Mouse (Mus musculus): Measurements from ENCODE around the gene Olfr111. TPM values are rescaled to one million over a fixed set of nuclear protein-coding genes. Genes with fewer than 3 reads are reported as not detected.

Olfr111 gene
- total and polyA plus RNA-seq, 3 experiments, result not detected

GRCm38 (mm10) chr17:37569351-37569750 lies 61.5 kb downstream of the Olfr111 start, which contains the start of gene Olfr112:
Gene Olfr112 (minus strand): TSS chr17:37569451.
- Histone ChIP-seq H3K9ac (ENCODE audit: control insufficient read depth, low read depth, low read length, poor library complexity, severe bottlenecking) (no peak within 1 kb of the TSS), H3K27me3 (ENCODE audit: control insufficient read depth in 1 of 2, insufficient read depth in 2 of 2, low read length in 2 of 2) (no peaks in the 10 kb centered on the region), H3K9me3 (replicated peaks; ENCODE audit: insufficient read depth, low read length) (no peaks in the 10 kb centered on the region), H3K4me3 (ENCODE audit: control insufficient read depth in 1 of 2, insufficient read depth in 1 of 2, low read depth in 2 of 2, low read length in 2 of 2) (peak within 1 kb of the TSS in 1 of 2 experiments; percentile 35; a peak in 1 of 4 replicates), H3K36me3 (ENCODE audit: control insufficient read depth in 1 of 2, insufficient read depth in 2 of 2, low read length in 2 of 2) (no peaks in the 10 kb centered on the region), H3K79me2 (ENCODE audit: control insufficient read depth, insufficient read depth, low read length, poor library complexity) (no peaks in the 10 kb centered on the region), H3K27ac (ENCODE audit: control insufficient read depth, low read depth, low read length) (no peak within 1 kb of the TSS), H3K4me1 (ENCODE audit: control insufficient read depth in 1 of 2, insufficient read depth in 2 of 2, low read length in 2 of 2) (no peaks in the 10 kb centered on the region)
- TF ChIP-seq ZKSCAN1 (IDR thresholded peaks at IDR 0.05; ENCODE audit: low read depth, low read length) (no peak), CTCF (IDR thresholded peaks at IDR 0.05 in 2 of 3, conservative IDR thresholded peaks at IDR 0.05 in 1 of 3; ENCODE audit: control insufficient read depth in 1 of 3, insufficient read depth in 1 of 3, low read depth in 2 of 3, low read length in 3 of 3, poor library complexity in 1 of 3, severe bottlenecking in 1 of 3) (no peak), CHD2 (IDR thresholded peaks at IDR 0.05; ENCODE audit: low read length) (no peak), ETS1 (IDR thresholded peaks at IDR 0.05; ENCODE audit: low read depth, low read length) (no peak), NELFE (IDR thresholded peaks at IDR 0.05; ENCODE audit: low read depth, low read length) (no peak), SMC3 (IDR thresholded peaks at IDR 0.05; ENCODE audit: low read depth, low read length) (no peak), NRF1 (IDR thresholded peaks at IDR 0.05; ENCODE audit: insufficient read depth, low read depth, low read length, poor library complexity, severe bottlenecking) (no peak), MAZ (IDR thresholded peaks at IDR 0.05; ENCODE audit: low read depth, low read length) (no peak), MYC (IDR thresholded peaks at IDR 0.05; ENCODE audit: low read depth, low read length) (no peak), GATA1 (IDR thresholded peaks at IDR 0.05; ENCODE audit: low read depth, low read length) (no peak), ZMIZ1 (IDR thresholded peaks at IDR 0.05; ENCODE audit: low read depth, low read length) (no peak)
- no peak for DNase-seq (ENCODE audit: low read depth, low spot score)

GRCm38 (mm10) chr17:37577563-37577962 lies 69.7 kb downstream of the Olfr111 start, which contains the start of gene Olfr113:
Gene Olfr113 (minus strand): TSS chr17:37577663.
- no peak within 1 kb of the TSS for H3K9ac ChIP-seq (ENCODE audit: control insufficient read depth, low read depth, low read length, poor library complexity, severe bottlenecking)
- H3K36me3 ChIP-seq (ENCODE audit: control insufficient read depth in 1 of 2, insufficient read depth in 2 of 2, low read length in 2 of 2), result no peaks in the 10 kb centered on the region
- DNase-seq (ENCODE audit: low read depth, low spot score), result no peak
- no peak within 1 kb of the TSS for H3K4me3 ChIP-seq (ENCODE audit: control insufficient read depth in 1 of 2, insufficient read depth in 1 of 2, low read depth in 2 of 2, low read length in 2 of 2)
- no peaks in the 10 kb centered on the region for H3K9me3 ChIP-seq (replicated peaks; ENCODE audit: insufficient read depth, low read length)
- H3K27ac ChIP-seq (ENCODE audit: control insufficient read depth, low read depth, low read length), result no peak within 1 kb of the TSS
- no peaks in the 10 kb centered on the region for H3K27me3 ChIP-seq (ENCODE audit: control insufficient read depth in 1 of 2, insufficient read depth in 2 of 2, low read length in 2 of 2)
- TF ChIP-seq CHD1 (IDR thresholded peaks at IDR 0.05; ENCODE audit: low read depth, low read length) (no peak), ZC3H11A (IDR thresholded peaks at IDR 0.05; ENCODE audit: low read depth, low read length) (no peak), MXI1 (IDR thresholded peaks at IDR 0.05; ENCODE audit: low read depth, low read length) (no peak), JUND (IDR thresholded peaks at IDR 0.05; ENCODE audit: low read depth, low read length) (no peak), MAZ (IDR thresholded peaks at IDR 0.05; ENCODE audit: low read depth, low read length) (no peak), CTCF (IDR thresholded peaks at IDR 0.05 in 2 of 3, conservative IDR thresholded peaks at IDR 0.05 in 1 of 3; ENCODE audit: control insufficient read depth in 1 of 3, insufficient read depth in 1 of 3, low read depth in 2 of 3, low read length in 3 of 3, poor library complexity in 1 of 3, severe bottlenecking in 1 of 3) (no peak), SMC3 (IDR thresholded peaks at IDR 0.05; ENCODE audit: low read depth, low read length) (no peak)
- H3K79me2 ChIP-seq (ENCODE audit: control insufficient read depth, insufficient read depth, low read length, poor library complexity), result no peaks in the 10 kb centered on the region
- no peaks in the 10 kb centered on the region for H3K4me1 ChIP-seq (ENCODE audit: control insufficient read depth in 1 of 2, insufficient read depth in 2 of 2, low read length in 2 of 2)

Other genes starting within 250 kb of the Olfr111 start
- not detected in 2 replicates for gene Olfr98, start 244.3 kb upstream of the Olfr111 start, total RNA-seq (2012; rRNA removed)
- gene Olfr98, start 244.3 kb upstream of the Olfr111 start, polyA plus RNA-seq (2012; ENCODE audit: insufficient read depth in 1 of 2, insufficient read length in 2 of 2, low read depth in 1 of 2, low replicate concordance in 2 of 2, missing spikeins in 1 of 2), result not detected
- gene H2-M3, start 237.8 kb upstream of the Olfr111 start, total RNA-seq (2012; rRNA removed), result 4.6 and 4.7 TPM in 2 replicates
- gene H2-M3, start 237.8 kb upstream of the Olfr111 start, polyA plus RNA-seq (2012; ENCODE audit: insufficient read depth in 1 of 2, insufficient read length in 2 of 2, low read depth in 1 of 2, low replicate concordance in 2 of 2, missing spikeins in 1 of 2), result 1 to 10 TPM in 1 of 2 experiments, not detected in 1; 1.1 TPM
- gene Olfr99, start 224.6 kb upstream of the Olfr111 start, total RNA-seq (2012; rRNA removed), result not detected in 2 replicates
- not detected for gene Olfr99, start 224.6 kb upstream of the Olfr111 start, polyA plus RNA-seq (2012; ENCODE audit: insufficient read depth in 1 of 2, insufficient read length in 2 of 2, low read depth in 1 of 2, low replicate concordance in 2 of 2, missing spikeins in 1 of 2)
- not detected in 2 replicates for gene Olfr101, start 203.7 kb upstream of the Olfr111 start, total RNA-seq (2012; rRNA removed)
- not detected for gene Olfr101, start 203.7 kb upstream of the Olfr111 start, polyA plus RNA-seq (2012; ENCODE audit: insufficient read depth in 1 of 2, insufficient read length in 2 of 2, low read depth in 1 of 2, low replicate concordance in 2 of 2, missing spikeins in 1 of 2)
- gene Olfr102, start 191.0 kb upstream of the Olfr111 start, total RNA-seq (2012; rRNA removed), result not detected in 2 replicates
- not detected for gene Olfr102, start 191.0 kb upstream of the Olfr111 start, polyA plus RNA-seq (2012; ENCODE audit: insufficient read depth in 1 of 2, insufficient read length in 2 of 2, low read depth in 1 of 2, low replicate concordance in 2 of 2, missing spikeins in 1 of 2)
- not detected in 2 replicates for gene Olfr103, start 168.3 kb upstream of the Olfr111 start, total RNA-seq (2012; rRNA removed)
- not detected for gene Olfr103, start 168.3 kb upstream of the Olfr111 start, polyA plus RNA-seq (2012; ENCODE audit: insufficient read depth in 1 of 2, insufficient read length in 2 of 2, low read depth in 1 of 2, low replicate concordance in 2 of 2, missing spikeins in 1 of 2)
- gene Olfr104-ps, start 148.4 kb upstream of the Olfr111 start, total RNA-seq (2012; rRNA removed), result not detected in 2 replicates
- not detected for gene Olfr104-ps, start 148.4 kb upstream of the Olfr111 start, polyA plus RNA-seq (2012; ENCODE audit: insufficient read depth in 1 of 2, insufficient read length in 2 of 2, low read depth in 1 of 2, low replicate concordance in 2 of 2, missing spikeins in 1 of 2)
- not detected in 2 replicates for gene Olfr105-ps, start 129.0 kb upstream of the Olfr111 start, total RNA-seq (2012; rRNA removed)
- gene Olfr105-ps, start 129.0 kb upstream of the Olfr111 start, polyA plus RNA-seq (2012; ENCODE audit: insufficient read depth in 1 of 2, insufficient read length in 2 of 2, low read depth in 1 of 2, low replicate concordance in 2 of 2, missing spikeins in 1 of 2), result not detected
- gene Olfr106-ps, start 117.6 kb upstream of the Olfr111 start, total RNA-seq (2012; rRNA removed), result not detected in 2 replicates
- not detected for gene Olfr106-ps, start 117.6 kb upstream of the Olfr111 start, polyA plus RNA-seq (2012; ENCODE audit: insufficient read depth in 1 of 2, insufficient read length in 2 of 2, low read depth in 1 of 2, low replicate concordance in 2 of 2, missing spikeins in 1 of 2)
- gene Olfr107, start 108.8 kb upstream of the Olfr111 start, total RNA-seq (2012; rRNA removed), result not detected in 2 replicates
- not detected for gene Olfr107, start 108.8 kb upstream of the Olfr111 start, polyA plus RNA-seq (2012; ENCODE audit: insufficient read depth in 1 of 2, insufficient read length in 2 of 2, low read depth in 1 of 2, low replicate concordance in 2 of 2, missing spikeins in 1 of 2)
- gene Olfr108, start 62.5 kb upstream of the Olfr111 start, total RNA-seq (2012; rRNA removed), result not detected in 2 replicates
- not detected for gene Olfr108, start 62.5 kb upstream of the Olfr111 start, polyA plus RNA-seq (2012; ENCODE audit: insufficient read depth in 1 of 2, insufficient read length in 2 of 2, low read depth in 1 of 2, low replicate concordance in 2 of 2, missing spikeins in 1 of 2)
- gene Olfr109, start 49.1 kb upstream of the Olfr111 start, total RNA-seq (2012; rRNA removed), result not detected in 2 replicates
- gene Olfr109, start 49.1 kb upstream of the Olfr111 start, polyA plus RNA-seq (2012; ENCODE audit: insufficient read depth in 1 of 2, insufficient read length in 2 of 2, low read depth in 1 of 2, low replicate concordance in 2 of 2, missing spikeins in 1 of 2), result not detected
- not detected in 2 replicates for gene H2-M2, start 24.5 kb upstream of the Olfr111 start, total RNA-seq (2012; rRNA removed)
- under 1 TPM in 1 of 2 experiments, not detected in 1; 0.88 TPM for gene H2-M2, start 24.5 kb upstream of the Olfr111 start, polyA plus RNA-seq (2012; ENCODE audit: insufficient read depth in 1 of 2, insufficient read length in 2 of 2, low read depth in 1 of 2, low replicate concordance in 2 of 2, missing spikeins in 1 of 2)
- gene Olfr110, start 15.6 kb upstream of the Olfr111 start, total RNA-seq (2012; rRNA removed), result not detected in 2 replicates
- gene Olfr110, start 15.6 kb upstream of the Olfr111 start, polyA plus RNA-seq (2012; ENCODE audit: insufficient read depth in 1 of 2, insufficient read length in 2 of 2, low read depth in 1 of 2, low replicate concordance in 2 of 2, missing spikeins in 1 of 2), result not detected
- gene Olfr112, start 61.4 kb downstream of the Olfr111 start, total RNA-seq (2012; rRNA removed), result not detected in 2 replicates
- not detected for gene Olfr112, start 61.4 kb downstream of the Olfr111 start, polyA plus RNA-seq (2012; ENCODE audit: insufficient read depth in 1 of 2, insufficient read length in 2 of 2, low read depth in 1 of 2, low replicate concordance in 2 of 2, missing spikeins in 1 of 2)
- gene Olfr113, start 69.6 kb downstream of the Olfr111 start, total RNA-seq (2012; rRNA removed), result not detected in 2 replicates
- not detected for gene Olfr113, start 69.6 kb downstream of the Olfr111 start, polyA plus RNA-seq (2012; ENCODE audit: insufficient read depth in 1 of 2, insufficient read length in 2 of 2, low read depth in 1 of 2, low replicate concordance in 2 of 2, missing spikeins in 1 of 2)
- not detected in 2 replicates for gene Olfr114, start 84.7 kb downstream of the Olfr111 start, total RNA-seq (2012; rRNA removed)
- gene Olfr114, start 84.7 kb downstream of the Olfr111 start, polyA plus RNA-seq (2012; ENCODE audit: insufficient read depth in 1 of 2, insufficient read length in 2 of 2, low read depth in 1 of 2, low replicate concordance in 2 of 2, missing spikeins in 1 of 2), result not detected
- gene Olfr115, start 119.1 kb downstream of the Olfr111 start, total RNA-seq (2012; rRNA removed), result not detected in 2 replicates
- not detected for gene Olfr115, start 119.1 kb downstream of the Olfr111 start, polyA plus RNA-seq (2012; ENCODE audit: insufficient read depth in 1 of 2, insufficient read length in 2 of 2, low read depth in 1 of 2, low replicate concordance in 2 of 2, missing spikeins in 1 of 2)
- not detected in 2 replicates for gene Olfr116, start 119.2 kb downstream of the Olfr111 start, total RNA-seq (2012; rRNA removed)
- not detected for gene Olfr116, start 119.2 kb downstream of the Olfr111 start, polyA plus RNA-seq (2012; ENCODE audit: insufficient read depth in 1 of 2, insufficient read length in 2 of 2, low read depth in 1 of 2, low replicate concordance in 2 of 2, missing spikeins in 1 of 2)
- not detected in 2 replicates for gene Olfr117, start 155.8 kb downstream of the Olfr111 start, total RNA-seq (2012; rRNA removed)
- gene Olfr117, start 155.8 kb downstream of the Olfr111 start, polyA plus RNA-seq (2012; ENCODE audit: insufficient read depth in 1 of 2, insufficient read length in 2 of 2, low read depth in 1 of 2, low replicate concordance in 2 of 2, missing spikeins in 1 of 2), result under 1 TPM in 1 of 2 experiments, not detected in 1; 0.03 TPM
- gene Olfr118, start 159.0 kb downstream of the Olfr111 start, total RNA-seq (2012; rRNA removed), result not detected in 2 replicates
- not detected for gene Olfr118, start 159.0 kb downstream of the Olfr111 start, polyA plus RNA-seq (2012; ENCODE audit: insufficient read depth in 1 of 2, insufficient read length in 2 of 2, low read depth in 1 of 2, low replicate concordance in 2 of 2, missing spikeins in 1 of 2)
- not detected in 2 replicates for gene Olfr119, start 188.5 kb downstream of the Olfr111 start, total RNA-seq (2012; rRNA removed)
- not detected for gene Olfr119, start 188.5 kb downstream of the Olfr111 start, polyA plus RNA-seq (2012; ENCODE audit: insufficient read depth in 1 of 2, insufficient read length in 2 of 2, low read depth in 1 of 2, low replicate concordance in 2 of 2, missing spikeins in 1 of 2)
- gene Olfr120, start 213.8 kb downstream of the Olfr111 start, total RNA-seq (2012; rRNA removed), result not detected in 2 replicates
- gene Olfr120, start 213.8 kb downstream of the Olfr111 start, polyA plus RNA-seq (2012; ENCODE audit: insufficient read depth in 1 of 2, insufficient read length in 2 of 2, low read depth in 1 of 2, low replicate concordance in 2 of 2, missing spikeins in 1 of 2), result not detected
- not detected in 2 replicates for gene Olfr121, start 240.8 kb downstream of the Olfr111 start, total RNA-seq (2012; rRNA removed)
- not detected for gene Olfr121, start 240.8 kb downstream of the Olfr111 start, polyA plus RNA-seq (2012; ENCODE audit: insufficient read depth in 1 of 2, insufficient read length in 2 of 2, low read depth in 1 of 2, low replicate concordance in 2 of 2, missing spikeins in 1 of 2)